Mouse (Mus musculus): ENCODE measurements around the gene Adra1d. TPM values are rescaled to one million over a fixed set of nuclear protein-coding genes. Genes with fewer than 3 reads are reported as not detected.

Gene Adra1d
- polyA plus RNA-seq, 1 experiment: 5.4 TPM

DNA sequence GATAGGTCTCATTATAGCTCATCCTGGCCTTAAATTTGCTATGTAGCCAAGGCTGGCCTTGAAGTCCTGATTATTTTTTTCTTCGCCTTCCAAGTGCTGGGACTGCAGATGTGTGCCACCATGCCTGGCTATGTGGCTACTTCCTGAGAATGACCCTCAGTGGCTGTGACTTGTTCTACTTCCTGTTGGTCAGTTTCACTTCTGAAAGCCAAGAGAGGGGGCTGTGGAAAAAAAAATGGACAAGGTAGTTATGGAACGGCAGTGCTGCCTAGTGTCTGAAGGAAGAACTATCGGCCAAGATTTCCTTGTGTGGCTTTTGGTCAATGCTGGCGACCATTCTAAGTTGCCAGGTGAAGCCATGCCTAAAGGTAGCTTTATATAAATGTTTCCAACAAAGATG, 44.5 kb downstream of the Adra1d start:
- no peak overlapping the region for H3K4me3 ChIP-seq (ENCODE audit: insufficient read depth, low read depth, low read length)
- H3K4me1 ChIP-seq (ENCODE audit: control insufficient read depth, insufficient read depth, insufficient read length, low read length): no peaks in the 10 kb centered on the region
- H3K27ac ChIP-seq (replicated peaks; ENCODE audit: low read depth, low read length): no peak overlapping the region

DNA sequence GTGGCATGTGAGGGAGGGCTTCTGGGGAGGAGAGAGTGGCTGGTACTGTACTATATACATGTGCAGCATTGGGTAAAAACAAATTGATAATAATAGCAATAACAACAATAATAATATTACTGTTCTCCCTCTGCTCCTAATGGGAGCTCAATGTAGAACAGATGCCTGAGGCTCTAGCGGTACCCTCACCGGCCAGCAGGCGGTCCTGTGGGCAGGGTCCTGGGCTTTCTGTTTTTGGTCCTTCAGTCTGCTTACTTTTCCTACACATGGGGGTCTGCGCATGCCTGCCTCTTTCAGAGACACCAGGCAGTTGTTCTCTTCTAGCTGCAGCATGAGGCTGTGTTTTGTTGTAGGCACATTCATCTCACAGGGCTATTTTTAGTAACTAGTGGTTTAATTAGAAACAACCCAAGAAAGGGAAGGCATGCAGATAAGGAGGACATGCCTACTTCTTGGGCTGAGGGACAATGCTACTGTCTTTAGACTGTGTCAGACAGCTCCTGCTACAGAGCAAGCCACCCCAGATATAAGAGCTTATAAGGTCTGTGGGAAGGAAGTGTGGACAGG, 47.9 kb downstream of the Adra1d start:
- H3K4me1 ChIP-seq (ENCODE audit: control insufficient read depth, insufficient read depth, insufficient read length, low read length): no peaks in the 10 kb centered on the region
- H3K4me3 ChIP-seq (ENCODE audit: insufficient read depth, low read depth, low read length): no peak overlapping the region
- no peak overlapping the region for H3K27ac ChIP-seq (replicated peaks; ENCODE audit: low read depth, low read length)

DNA sequence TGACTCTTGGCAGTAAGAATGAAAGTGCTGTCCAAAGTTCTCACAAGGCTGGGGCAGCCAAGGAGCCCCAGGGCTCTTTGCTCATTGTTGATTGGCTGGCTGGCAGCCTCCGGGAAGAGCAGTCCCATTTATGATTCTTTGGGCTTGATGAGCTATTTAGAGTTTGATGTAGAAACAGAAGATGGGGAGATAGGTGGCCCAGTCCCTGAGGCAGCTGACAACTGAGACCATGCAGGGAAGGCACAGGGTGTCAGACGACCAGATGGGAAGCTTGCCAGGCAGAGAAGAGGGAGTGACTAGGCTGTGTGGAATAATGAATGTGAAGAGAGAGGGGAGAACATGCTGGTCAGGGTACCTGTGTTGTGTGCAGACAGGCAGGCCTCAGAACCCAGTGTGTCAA, 48.6 kb downstream of the Adra1d start:
- no peak overlapping the region for H3K4me3 ChIP-seq (ENCODE audit: insufficient read depth, low read depth, low read length)
- H3K27ac ChIP-seq (replicated peaks; ENCODE audit: low read depth, low read length): no peak overlapping the region

DNA sequence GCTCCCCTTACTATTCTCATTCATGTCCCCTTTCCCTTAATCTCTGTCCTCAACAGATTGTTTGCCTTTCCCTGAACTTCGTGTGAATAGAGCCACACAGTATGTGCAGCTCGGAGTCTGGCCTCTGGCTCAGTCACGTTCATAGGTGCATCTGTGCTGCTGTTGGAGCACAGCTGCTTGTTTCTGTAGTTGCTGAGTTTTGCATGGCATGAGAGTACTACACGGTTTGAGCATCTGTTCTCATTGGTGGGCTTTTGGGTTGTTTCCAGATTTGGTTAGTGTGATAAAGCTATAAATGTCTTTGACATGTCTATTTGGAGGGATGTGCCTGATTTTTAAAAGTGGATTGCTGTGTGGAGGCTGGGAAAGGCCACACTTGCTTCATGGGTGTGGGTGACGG, 51.6 kb downstream of the Adra1d start:
- Histone ChIP-seq H3K27ac (replicated peaks; ENCODE audit: low read depth, low read length) (no peak overlapping the region), H3K4me1 (ENCODE audit: control insufficient read depth, insufficient read depth, insufficient read length, low read length) (no peaks in the 10 kb centered on the region), H3K4me3 (ENCODE audit: insufficient read depth, low read depth, low read length) (no peak overlapping the region)

More for the DNA sequence above, 48.6 kb downstream of the Adra1d start:
- no peaks in the 10 kb centered on the region for H3K4me1 ChIP-seq (ENCODE audit: control insufficient read depth, insufficient read depth, insufficient read length, low read length)

DNA sequence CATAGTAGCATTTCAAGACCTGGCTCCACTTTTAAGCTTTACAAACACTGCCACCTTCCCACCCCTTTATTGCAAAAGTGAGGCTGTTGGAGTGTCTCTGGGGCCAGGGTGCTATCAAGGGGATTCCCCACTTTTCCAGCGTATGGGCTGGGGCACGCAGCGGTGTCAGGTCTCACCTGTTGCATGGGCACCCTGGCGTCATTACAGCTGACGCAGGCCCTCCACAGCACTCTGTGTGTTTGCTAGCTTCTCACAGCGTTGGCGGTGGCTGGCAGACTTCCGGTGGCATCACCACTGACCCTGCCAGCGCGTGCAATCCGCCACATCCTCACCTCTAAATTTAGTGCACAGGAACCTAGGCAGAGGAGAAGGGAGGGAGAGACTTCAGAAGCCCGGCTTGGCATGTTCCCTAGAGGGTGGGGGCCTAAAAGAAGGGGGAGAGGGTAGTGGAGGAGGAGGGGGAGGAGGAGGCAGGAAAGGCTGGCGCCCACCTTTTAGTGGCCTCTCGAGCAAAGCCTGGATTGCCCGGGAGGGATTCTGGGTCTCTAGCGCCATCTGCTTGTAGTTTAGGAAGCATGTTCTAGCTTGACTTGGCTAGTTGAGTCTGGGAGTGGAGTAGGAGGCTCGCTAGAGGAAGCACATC, 52.3 kb downstream of the Adra1d start:
- no peak overlapping the region for H3K27ac ChIP-seq (replicated peaks; ENCODE audit: low read depth, low read length)
- H3K4me1 ChIP-seq (ENCODE audit: control insufficient read depth, insufficient read depth, insufficient read length, low read length): no peaks in the 10 kb centered on the region
- no peak overlapping the region for H3K4me3 ChIP-seq (ENCODE audit: insufficient read depth, low read depth, low read length)

DNA sequence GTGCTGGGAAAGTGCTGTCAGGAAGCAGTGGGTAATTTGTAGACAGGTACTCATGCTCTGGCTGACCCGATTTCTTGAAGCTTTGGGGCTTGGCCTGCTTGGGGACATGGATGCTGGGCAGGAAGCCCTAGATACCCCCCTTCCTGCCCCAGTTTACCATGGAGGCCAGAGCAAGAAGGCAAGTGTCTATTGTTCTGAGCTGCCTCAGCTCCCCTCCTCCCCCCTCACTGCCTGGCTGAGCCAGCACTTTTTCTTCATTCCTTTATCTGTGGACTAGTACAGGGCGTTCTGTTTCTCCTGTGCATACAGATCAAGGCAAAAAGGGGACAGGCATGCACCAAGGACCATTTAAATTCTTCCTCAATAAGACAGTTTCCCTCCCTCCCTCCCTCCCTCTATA, 53.6 kb downstream of the Adra1d start:
- Histone ChIP-seq H3K4me3 (ENCODE audit: insufficient read depth, low read depth, low read length) (no peak overlapping the region), H3K4me1 (ENCODE audit: control insufficient read depth, insufficient read depth, insufficient read length, low read length) (no peaks in the 10 kb centered on the region), H3K27ac (replicated peaks; ENCODE audit: low read depth, low read length) (no peak overlapping the region)

DNA sequence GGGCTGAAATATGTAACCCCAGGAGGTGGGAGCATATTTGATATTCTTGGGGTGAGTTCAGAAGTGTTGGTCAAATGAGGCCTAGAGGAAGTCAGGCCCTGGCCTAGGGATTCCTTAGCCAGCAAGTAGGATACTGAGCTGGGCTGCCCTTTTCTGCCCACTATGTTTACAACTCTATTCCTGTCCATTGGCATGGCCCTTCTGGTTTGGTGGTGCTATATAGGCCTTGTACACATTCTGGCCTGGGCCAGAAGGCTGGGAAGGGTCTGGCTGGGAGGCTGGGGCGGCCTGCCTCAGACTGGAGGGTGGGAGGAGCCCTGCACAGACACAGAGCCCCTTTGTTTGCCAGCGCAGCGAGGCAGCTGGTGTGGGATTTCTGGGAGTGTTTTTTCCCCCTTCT, 55.7 kb downstream of the Adra1d start:
- H3K27ac ChIP-seq (replicated peaks; ENCODE audit: low read depth, low read length): no peak overlapping the region
- H3K4me1 ChIP-seq (ENCODE audit: control insufficient read depth, insufficient read depth, insufficient read length, low read length): peaks cover 8% of the 10 kb centered on the region; the same call in 1 of the 2 replicates
- no peak overlapping the region for H3K4me3 ChIP-seq (ENCODE audit: insufficient read depth, low read depth, low read length)

DNA sequence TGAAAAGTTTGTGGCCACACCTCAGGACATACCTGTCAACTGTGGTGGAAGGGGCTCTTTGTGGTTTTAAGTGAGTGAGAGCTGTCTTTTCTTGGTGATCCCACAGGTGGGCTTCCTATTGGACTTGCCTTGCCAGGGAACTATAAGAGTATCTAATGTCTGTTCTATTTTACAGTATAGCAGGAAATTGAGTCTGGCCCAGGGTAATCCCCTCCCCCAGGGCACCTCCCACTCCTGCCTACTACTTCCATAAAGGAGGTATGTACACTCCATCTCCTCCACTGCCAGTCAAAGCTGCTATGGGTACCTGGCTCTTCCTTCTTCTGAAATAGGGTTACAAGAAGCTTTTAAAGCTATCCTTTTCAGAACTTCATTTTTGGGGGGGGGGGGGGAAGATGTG, 56.7 kb downstream of the Adra1d start:
- Histone ChIP-seq H3K27ac (replicated peaks; ENCODE audit: low read depth, low read length) (no peak overlapping the region), H3K4me1 (ENCODE audit: control insufficient read depth, insufficient read depth, insufficient read length, low read length) (peaks cover 8% of the 10 kb centered on the region; the same call in 1 of the 2 replicates), H3K4me3 (ENCODE audit: insufficient read depth, low read depth, low read length) (no peak overlapping the region)

DNA sequence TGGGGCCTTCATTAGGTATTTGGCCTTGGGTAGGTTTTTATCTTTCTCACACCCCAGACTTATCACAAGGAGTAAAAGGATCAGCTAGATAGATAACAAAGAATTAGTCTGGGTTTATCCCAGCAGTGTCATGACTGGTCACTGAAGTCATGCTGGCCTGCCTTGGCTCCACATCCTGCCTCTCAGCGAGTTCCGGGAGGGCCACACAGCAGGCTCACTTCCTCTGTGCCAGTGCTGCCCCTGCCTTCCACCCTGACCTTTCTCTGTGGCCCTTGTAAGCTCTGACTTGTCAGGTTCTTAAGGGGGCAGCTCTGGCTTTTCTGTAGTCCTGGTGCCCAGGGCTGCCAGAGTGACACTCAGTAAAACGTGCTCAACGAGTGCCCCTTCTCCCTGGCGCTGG, 59.5 kb downstream of the Adra1d start:
- Histone ChIP-seq H3K4me1 (ENCODE audit: control insufficient read depth, insufficient read depth, insufficient read length, low read length) (peaks cover 19% of the 10 kb centered on the region), H3K27ac (replicated peaks; ENCODE audit: low read depth, low read length) (no peak overlapping the region), H3K4me3 (ENCODE audit: insufficient read depth, low read depth, low read length) (no peak overlapping the region)

DNA sequence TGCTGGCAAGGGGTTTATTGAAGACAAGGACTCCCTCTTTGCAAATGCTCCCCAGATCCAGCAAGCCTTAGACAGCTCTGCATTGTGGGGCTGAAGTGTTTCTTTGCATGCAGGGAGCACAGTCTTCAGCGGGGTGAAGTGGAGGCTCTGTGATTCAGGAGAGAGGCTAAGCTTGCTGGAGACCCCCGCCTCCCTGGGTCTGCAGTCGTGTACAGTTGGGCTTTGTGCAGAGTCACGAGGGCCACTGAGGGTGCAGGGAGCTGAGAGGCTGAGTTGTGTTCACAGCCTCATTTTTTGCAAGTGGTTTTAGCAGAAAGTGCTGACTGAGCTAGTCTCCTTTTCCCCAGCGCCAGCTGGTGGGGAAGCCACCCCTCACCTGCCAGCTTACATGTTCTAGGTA, 60.2 kb downstream of the Adra1d start:
- no peak overlapping the region for H3K4me3 ChIP-seq (ENCODE audit: insufficient read depth, low read depth, low read length)
- H3K4me1 ChIP-seq (ENCODE audit: control insufficient read depth, insufficient read depth, insufficient read length, low read length): peaks cover 19% of the 10 kb centered on the region
- no peak overlapping the region for H3K27ac ChIP-seq (replicated peaks; ENCODE audit: low read depth, low read length)

DNA sequence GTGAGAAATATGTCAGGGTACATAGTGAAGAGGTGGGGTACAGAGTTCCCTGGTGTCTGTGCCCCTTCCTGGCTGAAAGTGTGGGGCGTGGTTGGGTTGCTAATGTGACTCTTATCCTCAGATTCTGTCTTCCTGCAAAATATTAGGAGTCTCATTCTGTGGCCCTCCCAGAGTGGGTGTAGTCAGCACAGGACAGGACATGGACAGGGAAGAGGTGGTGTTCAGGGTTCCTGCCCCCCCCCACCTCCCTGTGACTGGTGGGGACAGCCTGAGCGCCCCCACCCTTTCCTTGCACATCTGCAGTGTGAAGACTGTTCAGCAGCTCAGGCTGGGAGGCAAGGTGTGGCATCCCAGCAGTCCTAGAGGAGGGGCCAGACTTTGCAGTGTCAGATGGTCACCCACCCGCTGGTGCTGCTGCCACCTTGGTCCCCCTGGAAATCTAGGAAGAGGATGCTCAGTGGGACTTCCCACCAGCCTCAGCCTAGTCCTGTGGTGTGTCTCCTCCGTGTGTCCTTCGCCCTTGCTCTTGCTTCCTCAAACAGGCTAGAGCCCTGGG, 62.7 kb downstream of the Adra1d start:
- peaks cover 30% of the 10 kb centered on the region for H3K4me1 ChIP-seq (ENCODE audit: control insufficient read depth, insufficient read depth, insufficient read length, low read length)
- H3K27ac ChIP-seq (replicated peaks; ENCODE audit: low read depth, low read length): no peak overlapping the region
- H3K4me3 ChIP-seq (ENCODE audit: insufficient read depth, low read depth, low read length): no peak overlapping the region

DNA sequence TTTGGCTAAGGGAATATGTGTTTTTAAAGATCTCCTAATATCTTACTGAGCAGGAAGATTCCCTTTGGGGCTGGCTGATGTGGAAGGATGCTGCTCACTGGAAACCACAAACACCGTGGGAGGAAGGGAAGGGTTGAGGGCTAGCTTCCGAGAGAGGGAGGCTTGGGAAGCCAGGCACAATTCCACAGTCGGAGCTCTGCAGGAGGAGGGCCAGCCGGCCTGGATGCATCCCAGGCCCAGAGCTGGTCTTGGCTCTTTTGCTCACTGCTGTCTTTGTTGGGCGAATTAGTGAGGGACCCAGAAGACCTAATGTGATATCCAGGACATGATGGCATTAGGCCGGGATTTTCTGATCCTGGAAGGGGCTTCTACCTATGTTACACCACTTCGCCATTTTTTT, 63.9 kb downstream of the Adra1d start:
- peaks cover 30% of the 10 kb centered on the region for H3K4me1 ChIP-seq (ENCODE audit: control insufficient read depth, insufficient read depth, insufficient read length, low read length)
- no peak overlapping the region for H3K27ac ChIP-seq (replicated peaks; ENCODE audit: low read depth, low read length)
- H3K4me3 ChIP-seq (ENCODE audit: insufficient read depth, low read depth, low read length): no peak overlapping the region

DNA sequence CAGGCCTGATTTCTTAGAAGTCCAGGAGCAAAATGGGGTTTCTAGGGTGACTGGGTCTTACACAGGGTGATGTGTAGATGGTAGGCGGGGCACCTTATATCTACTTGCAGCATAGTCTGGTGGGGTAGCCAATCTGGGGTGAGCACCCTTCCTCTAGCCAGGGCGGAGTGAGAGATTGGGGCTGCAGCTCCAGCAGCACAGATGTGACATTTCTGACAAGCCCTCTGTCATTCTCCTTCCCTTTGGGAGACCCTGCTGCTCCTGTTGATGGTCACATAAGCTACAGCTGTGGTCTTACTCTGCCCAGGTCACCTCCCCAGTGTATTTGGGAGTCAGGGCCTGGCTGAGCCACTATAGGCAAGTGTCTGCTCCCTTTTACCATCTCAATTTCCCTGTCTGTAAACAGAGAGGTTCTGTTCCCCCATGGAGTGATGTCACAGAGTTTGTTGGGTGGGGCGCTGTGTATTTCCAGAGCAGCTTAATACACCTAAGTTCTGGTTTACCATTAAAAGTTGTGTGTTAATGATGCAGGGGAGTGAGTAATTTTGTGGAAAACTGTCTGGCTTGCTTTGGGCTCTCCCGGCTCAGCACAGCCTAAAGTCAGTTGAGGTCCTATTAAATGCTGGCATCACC, 64.7 kb downstream of the Adra1d start:
- no peak overlapping the region for H3K27ac ChIP-seq (replicated peaks; ENCODE audit: low read depth, low read length)
- H3K4me3 ChIP-seq (ENCODE audit: insufficient read depth, low read depth, low read length): no peak overlapping the region
- peaks cover 25% of the 10 kb centered on the region for H3K4me1 ChIP-seq (ENCODE audit: control insufficient read depth, insufficient read depth, insufficient read length, low read length)

DNA sequence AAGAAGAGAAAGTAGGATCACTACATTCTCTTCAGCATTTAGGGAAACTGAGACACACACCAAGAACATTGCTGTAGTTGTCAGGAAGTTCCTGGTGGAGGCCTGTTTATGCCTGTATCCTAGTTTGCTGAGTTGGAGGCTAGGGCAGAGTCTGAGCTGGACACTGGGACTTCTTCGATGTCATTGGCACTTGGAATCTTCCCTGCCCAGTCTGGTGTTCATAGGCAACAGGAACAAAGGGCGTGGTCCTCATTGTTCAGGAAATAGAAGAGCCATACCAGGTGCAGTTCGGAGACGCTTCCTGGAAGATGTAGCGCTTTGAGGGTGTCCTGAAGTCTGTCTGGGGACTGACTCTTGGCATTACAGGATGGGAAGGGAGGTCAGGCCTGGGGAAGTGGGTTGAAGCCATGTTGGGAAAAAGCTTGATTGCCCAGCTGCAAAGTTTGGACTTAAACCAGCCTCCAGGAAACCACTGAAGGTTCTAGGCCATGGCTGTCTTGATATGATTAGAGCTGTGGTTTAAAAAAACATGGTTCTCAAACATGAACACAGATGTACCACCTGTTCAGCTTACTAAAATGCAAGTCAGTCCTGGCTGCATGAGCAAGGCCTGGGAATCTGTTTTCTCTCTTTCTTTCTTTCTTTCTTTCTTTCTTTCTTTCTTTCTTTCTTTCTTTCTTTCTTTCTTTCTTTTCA, 65.8 kb downstream of the Adra1d start:
- Histone ChIP-seq H3K27ac (replicated peaks; ENCODE audit: low read depth, low read length) (no peak overlapping the region; the same call in 1 of the 2 replicates), H3K4me3 (ENCODE audit: insufficient read depth, low read depth, low read length) (no peak overlapping the region), H3K4me1 (ENCODE audit: control insufficient read depth, insufficient read depth, insufficient read length, low read length) (peaks cover 22% of the 10 kb centered on the region)

Measured in brown adipose tissue, adult 24 weeks (tissue).